Mouse (Mus musculus) E14TG2a.4 (cell line): ENCODE measurements around the gene Uox.

Source experiments
- CTCF ChIP-seq: conservative IDR thresholded peaks from 2 replicates; pipeline ENCODE4 v1.5.1; 2014; ENCODE audit warnings: low read length
- POU5F1 ChIP-seq: IDR thresholded peaks from 2 replicates; pipeline ENCODE4 v1.6.1; 2014; ENCODE audit warnings: low read length, borderline replicate concordance

DNA sequence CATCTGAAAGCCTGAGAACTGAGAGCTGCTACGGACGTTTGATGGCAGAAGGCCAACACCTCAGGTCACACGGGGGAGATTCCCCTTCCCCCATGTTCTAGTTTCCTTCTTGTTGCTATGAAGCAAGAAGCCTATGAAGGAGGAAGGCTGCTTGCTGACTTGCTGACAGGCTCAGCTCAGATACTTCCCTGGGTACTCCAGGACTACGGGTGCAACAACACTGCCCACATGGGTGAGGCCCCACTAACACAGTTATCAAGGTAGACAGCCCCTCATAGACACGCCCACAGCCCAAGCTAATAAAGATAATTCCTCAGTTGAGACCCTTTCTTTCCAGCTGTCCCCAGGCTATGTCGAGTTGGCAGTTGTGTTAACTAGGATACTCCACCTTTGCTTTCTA, 83.5 kb downstream of the Uox start:
- TF ChIP-seq CTCF (no peak), POU5F1 (no peak)
